Mouse (Mus musculus): ENCODE measurements at regions not wholly inside any gene's neighbourhood (a gene's known extent, or its start where the extent isn't known, plus 50 kb on each side); places are given as distances from the start of the nearest gene placed in this dataset.

DNA sequence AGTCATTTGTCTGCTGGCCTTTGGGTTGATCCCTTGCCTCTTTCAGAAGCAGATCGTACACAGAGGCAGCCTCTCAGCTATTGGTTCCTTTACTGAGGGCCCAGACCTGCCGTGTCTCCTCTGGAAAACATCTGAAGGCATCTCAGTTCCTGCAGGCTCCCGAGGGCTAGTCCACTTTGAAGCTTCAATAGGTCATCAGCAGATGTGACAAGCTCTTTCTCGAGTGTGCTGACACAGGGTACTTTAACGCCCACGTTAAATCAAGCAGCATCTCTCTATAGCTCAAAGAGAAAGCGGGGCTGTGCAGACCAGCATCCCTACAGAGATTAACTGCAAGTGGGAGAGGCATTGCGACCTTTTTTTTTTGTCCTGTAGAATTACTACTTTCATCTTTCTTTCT is 96.0 kb upstream of the Phyhipl start:
- TF ChIP-seq CTCF (IDR thresholded peaks at IDR 0.05; ENCODE audit: low read depth, low read length) (no peak), POLR2A (IDR thresholded peaks at IDR 0.05; ENCODE audit: extremely low read depth, insufficient read depth, low read length) (no peak)

Measured in liver, adult 2 months (tissue).